Mouse (Mus musculus) forebrain, embryonic 14.5 days (tissue): Measurements from ENCODE around the gene Sgms1. TPM values are rescaled to one million over a fixed set of nuclear protein-coding genes. Genes with fewer than 3 reads are reported as not detected.
A peak's percentile ranks its signal among the peaks of the same experiment; 100 is the strongest.

Source experiments
- ATAC-seq: fragments of 200-750 bp; cut with Nextera tagmentation; 2 replicates; pipeline ENCODE4 v1.8.0; 2017; ENCODE audit warnings: mild to moderate bottlenecking, moderate library complexity
- DNase-seq: peaks from one replicate; pipeline ENCODE4 v3.0.0-alpha.2; 2015; ENCODE audit warnings: low spot score
- H3K27ac ChIP-seq: fragments of 300-500 bp; sonication (generic); 2 replicates; pipeline ENCODE4 v1.5.1; 2014; ENCODE audit warnings: low read depth, mild to moderate bottlenecking, control low read depth, low read length, moderate library complexity
- H3K27me3 ChIP-seq: fragments of 300-500 bp; sonication (generic); replicated peaks from 2 replicates; pipeline ENCODE4 v1.6.1; 2014; ENCODE audit warnings: low read length, control low read depth, mixed read lengths; ENCODE audit not compliant: control insufficient read depth, insufficient read depth
- H3K36me3 ChIP-seq: fragments of 300-500 bp; sonication (generic); 2 replicates; pipeline ENCODE4 v1.6.1; 2014; ENCODE audit warnings: low read length, control low read depth; ENCODE audit not compliant: control insufficient read depth, insufficient read depth
- H3K4me1 ChIP-seq: fragments of 300-500 bp; sonication (generic); 2 replicates; pipeline ENCODE4 v1.6.1; 2014; ENCODE audit warnings: antibody characterized with exemption, low read length, control low read depth; ENCODE audit not compliant: control insufficient read depth, insufficient read depth
- H3K4me2 ChIP-seq: fragments of 300-500 bp; sonication (generic); 2 replicates; pipeline ENCODE4 v1.6.1; 2014; ENCODE audit warnings: mild to moderate bottlenecking, control low read depth, low read length
- H3K4me3 ChIP-seq: fragments of 300-500 bp; sonication (generic); 2 replicates; pipeline ENCODE4 v1.5.1; 2014; ENCODE audit warnings: low read depth, low read length, control low read depth
- H3K9ac ChIP-seq: fragments of 300-500 bp; sonication (generic); 2 replicates; pipeline ENCODE4 v1.6.1; 2014; ENCODE audit warnings: mild to moderate bottlenecking, low read length, control low read depth, moderate library complexity
- H3K9me3 ChIP-seq: fragments of 300-500 bp; sonication (generic); replicated peaks from 2 replicates; pipeline ENCODE4 v1.6.1; 2016; ENCODE audit warnings: low read length, control low read depth, mixed read lengths; ENCODE audit not compliant: control insufficient read depth
- WGBS: fragments of 180-500 bp; shearing (Covaris S2); extraction: QIAGEN DNeasy Blood & Tissue Kit; methylation state at CpG from one replicate; pipeline ENCODE4 v1.1.7; 2014; 5-methylcytosine and 5-hydroxymethylcytosine counted together
- polyA plus RNA-seq: library from polyadenylated mRNA; unstranded; fragments of >200 nt; fragmentation: Nextera tagmentation; extraction: Ambion mirVana; gene quantifications from 2 replicates; pipeline ENCODE4 v1.2.1, GENCODE M21; 2014

The Sgms1 gene
- polyA plus RNA-seq, 1 experiment from 2014 or later = 5.9 TPM

GRCm38 (mm10) chr19:32348955-32349654 is 40.4 kb downstream of the Sgms1 start:
- H3K9ac ChIP-seq = no peak overlapping the region
- H3K4me3 ChIP-seq = no peak overlapping the region
- no peaks in the 10 kb centered on the region for H3K36me3 ChIP-seq
- H3K27ac ChIP-seq = no peak overlapping the region
- WGBS = 41% methylated on average over 7 of the region's 7 CpGs
- 0 out of 2 replicates have a peak, but pooled peaks have one; percentile 13 for ATAC-seq
- H3K4me1 ChIP-seq = peaks cover 7% of the 10 kb centered on the region
- DNase-seq = no peak
- H3K27me3 ChIP-seq = no peaks in the 10 kb centered on the region
- no peak overlapping the region for H3K4me2 ChIP-seq
- no peaks in the 10 kb centered on the region for H3K9me3 ChIP-seq

- ATAC-seq (no peak), DNase-seq (no peak)
- Histone ChIP-seq H3K4me2 (no peak overlapping the region), H3K27ac (no peak overlapping the region), H3K9me3 (no peaks in the 10 kb centered on the region), H3K4me3 (no peak overlapping the region), H3K27me3 (no peaks in the 10 kb centered on the region), H3K9ac (no peak overlapping the region), H3K36me3 (no peaks in the 10 kb centered on the region), H3K4me1 (peaks cover 11% of the 10 kb centered on the region)
- 85% methylated on average over 5 of the region's 5 CpGs for WGBS
Measured at GRCm38 (mm10) chr19:32347491-32347890, 42.0 kb downstream of the Sgms1 start.

- no peak overlapping the region for H3K9ac ChIP-seq
- ATAC-seq = no peak
- H3K4me3 ChIP-seq = no peak overlapping the region
- H3K36me3 ChIP-seq = no peaks in the 10 kb centered on the region
- no peak overlapping the region for H3K27ac ChIP-seq
- no peak overlapping the region for H3K4me2 ChIP-seq
- WGBS = 87% methylated on average over 9 of the region's 9 CpGs
- no peaks in the 10 kb centered on the region for H3K9me3 ChIP-seq
- DNase-seq = no peak
- H3K4me1 ChIP-seq = peaks cover 17% of the 10 kb centered on the region
- no peaks in the 10 kb centered on the region for H3K27me3 ChIP-seq
Measured at GRCm38 (mm10) chr19:32346624-32347341, 42.7 kb downstream of the Sgms1 start.

- H3K4me1 ChIP-seq = peaks cover 18% of the 10 kb centered on the region
- no peak overlapping the region for H3K9ac ChIP-seq
- H3K4me3 ChIP-seq = no peak overlapping the region
- H3K36me3 ChIP-seq = no peaks in the 10 kb centered on the region
- no peaks in the 10 kb centered on the region for H3K9me3 ChIP-seq
- no peak overlapping the region for H3K4me2 ChIP-seq
- DNase-seq = peak; percentile 76
- H3K27ac ChIP-seq = no peak overlapping the region
- no peaks in the 10 kb centered on the region for H3K27me3 ChIP-seq
- 23% methylated on average over 3 of the region's 3 CpGs for WGBS
- peak; percentile 72 for ATAC-seq
Measured at GRCm38 (mm10) chr19:32346176-32346575, 43.3 kb downstream of the Sgms1 start.

GRCm38 (mm10) chr19:32345181-32345745 is 44.3 kb downstream of the Sgms1 start:
- no peak overlapping the region for H3K4me2 ChIP-seq
- H3K9ac ChIP-seq = no peak overlapping the region
- ATAC-seq (no peak), DNase-seq (no peak)
- H3K4me1 ChIP-seq = peaks cover 18% of the 10 kb centered on the region
- WGBS = 69% methylated on average over 6 of the region's 6 CpGs
- no peaks in the 10 kb centered on the region for H3K27me3 ChIP-seq
- H3K36me3 ChIP-seq = no peaks in the 10 kb centered on the region
- no peak overlapping the region for H3K4me3 ChIP-seq
- no peak overlapping the region for H3K27ac ChIP-seq
- H3K9me3 ChIP-seq = no peaks in the 10 kb centered on the region

- H3K9ac ChIP-seq = no peak overlapping the region
Measured at GRCm38 (mm10) chr19:32344738-32345121, 44.8 kb downstream of the Sgms1 start.

GRCm38 (mm10) chr19:32343937-32344737 is 45.4 kb downstream of the Sgms1 start:
- H3K9ac ChIP-seq = peak overlapping the region; percentile 48; the same call in 1 of the 2 replicates
- WGBS = 2% methylated on average over 17 of the region's 17 CpGs
- peak; percentile 45; the same call in 1 of the 2 replicates for ATAC-seq
- H3K27me3 ChIP-seq = no peaks in the 10 kb centered on the region
- peak overlapping the region; percentile 17 for H3K4me3 ChIP-seq
- H3K27ac ChIP-seq = no peak overlapping the region
- H3K4me2 ChIP-seq = peak overlapping the region; percentile 45
- H3K36me3 ChIP-seq = no peaks in the 10 kb centered on the region
- H3K4me1 ChIP-seq = peaks cover 18% of the 10 kb centered on the region
- DNase-seq = peak; percentile 58
- H3K9me3 ChIP-seq = no peaks in the 10 kb centered on the region

More at GRCm38 (mm10) chr19:32344738-32345121, 44.8 kb downstream of the Sgms1 start:
- DNase-seq (no peak), ATAC-seq (peak; percentile 60; the same call in 1 of the 2 replicates)
- Histone ChIP-seq H3K27me3 (no peaks in the 10 kb centered on the region), H3K27ac (no peak overlapping the region), H3K9me3 (no peaks in the 10 kb centered on the region), H3K36me3 (no peaks in the 10 kb centered on the region), H3K4me1 (peaks cover 18% of the 10 kb centered on the region), H3K4me2 (peak overlapping the region; percentile 45), H3K4me3 (no peak overlapping the region)
- 13% methylated on average over 4 of the region's 4 CpGs for WGBS

GRCm38 (mm10) chr19:32342436-32342835 is 47.1 kb downstream of the Sgms1 start:
- WGBS = 73% methylated on average over 5 of the region's 5 CpGs
- no peak overlapping the region for H3K9ac ChIP-seq
- ATAC-seq = no peak
- no peaks in the 10 kb centered on the region for H3K9me3 ChIP-seq
- H3K27ac ChIP-seq = no peak overlapping the region
- DNase-seq = no peak
- H3K4me1 ChIP-seq = peaks cover 18% of the 10 kb centered on the region
- no peak overlapping the region for H3K4me3 ChIP-seq
- no peak overlapping the region for H3K4me2 ChIP-seq
- no peaks in the 10 kb centered on the region for H3K36me3 ChIP-seq
- no peaks in the 10 kb centered on the region for H3K27me3 ChIP-seq
